Mouse (Mus musculus): Measurements from ENCODE around the gene Tmprss6.

Tmprss6 gene

DNA sequence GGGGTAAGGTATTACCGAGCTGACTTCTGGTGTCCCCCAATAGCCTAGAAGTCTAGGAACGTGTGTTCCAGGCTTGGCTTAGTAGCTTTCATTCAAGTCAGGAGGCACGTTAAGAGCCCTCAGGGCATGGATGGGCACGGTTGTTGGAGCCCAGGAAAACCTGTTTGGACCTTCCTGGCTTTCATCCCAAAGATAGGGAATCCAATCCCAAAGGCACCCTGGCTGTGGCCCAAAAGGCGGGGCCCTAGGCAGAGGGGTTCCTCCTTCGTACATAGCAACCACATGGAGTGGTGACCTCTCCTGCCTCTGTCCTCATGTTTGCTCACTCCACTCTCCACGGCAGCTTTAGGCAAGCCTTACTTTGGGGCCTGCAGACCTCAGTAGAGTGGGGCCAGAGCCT, 66.0 kb downstream of the Tmprss6 start:
- H3K27me3 ChIP-seq (ENCODE audit: control insufficient read depth, insufficient read depth, low read length, poor library complexity, severe bottlenecking), result no peaks in the 10 kb centered on the region
- DNase-seq (ENCODE audit: low read depth, low spot score), result no peak

DNA sequence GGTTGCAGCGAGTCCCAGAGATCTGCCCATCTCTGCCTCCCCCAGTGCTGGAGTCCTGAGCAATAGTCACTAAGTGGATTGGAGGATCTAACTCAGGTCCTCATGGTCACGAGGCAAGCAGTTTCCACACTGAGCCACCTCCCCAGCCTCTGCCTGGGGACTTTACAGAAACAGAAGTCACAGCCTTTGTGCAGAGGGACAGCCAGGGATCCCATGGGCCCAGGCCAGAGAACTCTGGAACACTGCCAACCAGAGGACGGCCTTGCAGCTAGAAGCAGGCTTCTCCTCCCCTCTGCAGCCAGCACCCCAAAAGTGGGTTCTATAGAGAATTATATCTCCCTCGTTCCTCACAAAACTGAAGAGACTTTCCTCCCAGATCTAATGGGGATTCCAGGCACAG, 66.5 kb downstream of the Tmprss6 start:
- Histone ChIP-seq H3K27me3 (ENCODE audit: control insufficient read depth, insufficient read depth, low read length, poor library complexity, severe bottlenecking) (no peaks in the 10 kb centered on the region), H3K36me3 (ENCODE audit: control insufficient read depth, insufficient read depth, low read length, poor library complexity, severe bottlenecking) (no peaks in the 10 kb centered on the region)
- DNase-seq (ENCODE audit: low read depth, low spot score), result no peak

More for the DNA sequence above, 66.0 kb downstream of the Tmprss6 start:
- H3K36me3 ChIP-seq (ENCODE audit: control insufficient read depth, insufficient read depth, low read length, poor library complexity, severe bottlenecking), result no peaks in the 10 kb centered on the region

DNA sequence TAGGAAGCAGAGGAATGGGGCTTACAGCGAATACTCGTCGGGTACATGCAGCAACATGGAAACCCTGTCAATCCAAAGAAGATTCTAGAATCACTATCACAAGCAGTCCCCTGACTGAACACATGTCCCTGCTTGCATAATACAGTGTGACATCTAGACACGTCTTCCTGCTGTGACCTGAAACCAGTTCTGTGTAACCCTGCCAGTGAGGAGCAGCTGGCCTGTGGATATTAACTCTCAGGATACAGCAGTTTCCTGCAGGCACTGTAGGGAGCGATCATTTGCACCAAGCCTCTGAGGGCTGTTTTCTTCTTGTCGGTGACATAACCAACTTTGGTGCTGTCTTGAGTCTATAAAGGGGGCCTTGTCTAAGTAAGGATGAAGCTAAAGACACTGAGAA, 67.1 kb downstream of the Tmprss6 start:
- no peak for DNase-seq (ENCODE audit: low read depth, low spot score)
- no peaks in the 10 kb centered on the region for H3K27me3 ChIP-seq (ENCODE audit: control insufficient read depth, insufficient read depth, low read length, poor library complexity, severe bottlenecking)
- no peaks in the 10 kb centered on the region for H3K36me3 ChIP-seq (ENCODE audit: control insufficient read depth, insufficient read depth, low read length, poor library complexity, severe bottlenecking)

DNA sequence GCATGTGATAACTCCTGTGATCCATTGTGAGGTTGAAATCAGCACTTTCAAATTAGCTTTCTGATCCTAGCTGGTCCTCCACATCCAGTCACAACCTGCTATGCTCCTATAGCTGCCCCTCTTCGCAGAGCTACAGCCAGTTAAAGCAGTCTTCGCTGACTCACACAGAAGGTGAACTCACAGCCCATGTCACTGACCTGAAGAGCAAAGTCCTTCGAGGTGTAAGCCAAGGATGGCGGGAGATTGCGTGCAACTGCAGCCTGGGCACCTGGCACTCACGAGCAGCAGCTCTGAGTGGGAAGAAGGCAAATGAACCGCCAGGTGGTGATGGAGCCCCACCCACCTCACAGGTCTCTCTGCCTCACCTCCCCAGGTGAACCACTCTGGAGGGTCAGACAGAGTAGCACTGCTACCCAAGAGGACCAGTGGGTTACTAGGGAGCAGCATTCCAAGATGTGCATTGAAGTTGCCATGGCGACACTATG, 72.9 kb downstream of the Tmprss6 start, which contains the start of gene Tex33:
Gene Tex33 (minus strand): TSS at position 435 of the 485 bp plus-strand sequence.
- DNase-seq (ENCODE audit: low read depth, low spot score), result no peak
- H3K27me3 ChIP-seq (ENCODE audit: control insufficient read depth, insufficient read depth, low read length, poor library complexity, severe bottlenecking), result no peaks in the 10 kb centered on the region; the same call in 1 of the 2 replicates

DNA sequence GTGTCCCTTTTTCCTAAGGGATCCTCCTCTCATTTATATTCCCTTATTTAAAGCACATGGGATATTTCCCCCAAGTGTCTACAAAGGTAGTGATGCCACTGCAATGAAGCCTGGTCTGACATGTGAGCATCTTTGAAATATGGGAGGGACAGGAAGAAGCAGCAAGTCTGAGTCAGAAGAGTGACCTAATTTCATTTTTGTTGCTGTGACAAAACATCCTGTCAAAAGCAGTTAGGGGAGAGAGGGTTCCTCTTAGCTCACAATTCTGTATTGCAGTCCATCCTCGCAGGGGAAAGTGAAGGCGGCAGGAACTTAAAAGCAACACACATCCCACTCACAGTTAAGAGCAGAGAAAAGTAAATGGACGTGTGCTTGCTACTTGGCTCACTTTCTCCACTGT, 77.6 kb downstream of the Tmprss6 start:
- H3K27me3 ChIP-seq (ENCODE audit: control insufficient read depth, insufficient read depth, low read length, poor library complexity, severe bottlenecking), result no peaks in the 10 kb centered on the region; the same call in 1 of the 2 replicates
- H3K36me3 ChIP-seq (ENCODE audit: control insufficient read depth, insufficient read depth, low read length, poor library complexity, severe bottlenecking), result no peaks in the 10 kb centered on the region
- no peak for DNase-seq (ENCODE audit: low read depth, low spot score)

More for the DNA sequence above, 72.9 kb downstream of the Tmprss6 start, which contains the start of gene Tex33:
- no peaks in the 10 kb centered on the region for H3K36me3 ChIP-seq (ENCODE audit: control insufficient read depth, insufficient read depth, low read length, poor library complexity, severe bottlenecking)

All from splenic B cell, adult 2 months (primary cell).